Mouse (Mus musculus): Measurements from ENCODE around the gene Mapk8ip3. TPM values are rescaled to one million over a fixed set of nuclear protein-coding genes. Genes with fewer than 3 reads are reported as not detected.

The Mapk8ip3 gene
- total RNA-seq, 2 experiments from 2014 or later = 21.7 to 25.2 TPM

DNA sequence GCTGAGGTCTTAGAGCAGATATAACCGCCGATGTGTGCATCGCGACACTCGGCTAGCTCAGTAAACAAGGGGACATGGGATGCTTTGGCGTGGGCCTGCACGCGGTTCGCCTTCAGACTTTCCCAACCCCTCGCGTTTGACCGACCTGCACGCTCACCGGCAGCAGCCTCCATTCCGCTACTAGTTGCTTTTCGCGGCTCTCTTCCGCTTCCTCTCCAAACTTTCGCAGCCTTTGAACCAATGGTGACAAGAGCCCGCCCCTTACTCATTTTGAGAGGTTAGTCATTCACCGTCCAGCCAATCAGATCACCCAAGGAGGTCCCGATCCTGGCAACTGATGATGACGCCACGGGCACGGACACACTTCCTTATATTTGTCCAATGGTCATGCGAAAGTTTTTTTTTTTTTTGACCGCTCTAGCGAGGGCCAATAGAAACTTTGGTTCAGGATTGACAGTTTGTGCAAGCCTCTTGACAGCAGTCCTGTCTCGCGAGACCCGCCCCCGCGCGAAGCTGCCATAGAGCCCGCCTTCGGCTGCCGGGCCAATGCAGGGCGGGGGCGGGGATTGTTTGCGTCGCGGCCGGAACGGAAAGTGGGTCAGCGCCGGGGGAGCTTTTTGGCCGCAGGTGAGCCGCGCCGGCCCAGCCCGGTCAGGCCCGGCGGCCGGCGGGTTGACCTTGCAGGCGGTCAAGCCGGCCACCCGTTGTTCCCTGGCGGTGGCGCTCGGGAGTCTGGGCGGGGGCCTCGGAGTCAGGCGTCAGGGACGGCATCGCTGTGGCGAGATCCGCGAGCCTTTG is 50.4 kb downstream of the Mapk8ip3 start, which contains the start of the genes Nubp2 and Spsb3:
TSS of gene Nubp2 (minus strand) at position 216 of the 798 bp plus-strand sequence.
TSS of gene Spsb3 (plus strand) at position 510 of the 798 bp plus-strand sequence.
- ATAC-seq (replicated peaks; ENCODE audit: poor library complexity) = peak; percentile 90

DNA sequence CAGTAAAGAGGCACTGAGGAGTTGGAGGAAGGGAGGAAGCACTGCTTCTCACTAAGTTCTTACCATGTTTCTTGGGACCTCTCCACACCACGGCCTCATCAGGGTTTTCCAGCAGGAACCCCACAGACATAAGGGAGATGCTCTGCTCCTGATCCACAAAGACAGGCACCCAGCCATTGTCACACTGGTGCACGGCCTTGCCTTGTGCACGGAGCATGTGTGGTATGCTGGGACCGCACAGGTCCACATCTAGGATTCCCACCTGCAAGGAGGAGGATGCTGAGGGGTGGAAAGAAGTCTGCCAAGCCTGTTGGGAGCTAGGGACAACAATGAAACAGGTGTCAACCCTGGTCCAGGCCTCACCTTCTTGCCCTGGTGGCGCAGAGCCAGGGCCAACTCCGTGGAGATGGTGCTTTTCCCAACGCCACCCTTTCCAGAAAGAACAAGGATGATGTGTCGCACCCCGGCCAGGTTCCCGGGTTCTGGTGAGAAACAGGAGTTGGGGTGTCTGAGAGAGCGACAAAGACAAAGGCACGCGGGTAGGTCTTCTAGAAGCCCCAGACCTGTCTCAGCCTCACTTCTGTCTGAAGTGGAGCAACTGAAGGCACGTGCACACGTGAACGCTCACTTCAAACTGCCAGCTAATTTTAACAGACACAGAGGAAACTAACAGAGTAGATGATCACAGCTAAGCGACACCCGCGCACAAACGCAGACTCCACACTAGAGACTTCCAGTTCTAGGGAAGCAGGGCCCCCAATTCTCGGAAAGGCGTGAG is 51.2 kb downstream of the Mapk8ip3 start:
- no peak for ATAC-seq (replicated peaks; ENCODE audit: poor library complexity)

DNA sequence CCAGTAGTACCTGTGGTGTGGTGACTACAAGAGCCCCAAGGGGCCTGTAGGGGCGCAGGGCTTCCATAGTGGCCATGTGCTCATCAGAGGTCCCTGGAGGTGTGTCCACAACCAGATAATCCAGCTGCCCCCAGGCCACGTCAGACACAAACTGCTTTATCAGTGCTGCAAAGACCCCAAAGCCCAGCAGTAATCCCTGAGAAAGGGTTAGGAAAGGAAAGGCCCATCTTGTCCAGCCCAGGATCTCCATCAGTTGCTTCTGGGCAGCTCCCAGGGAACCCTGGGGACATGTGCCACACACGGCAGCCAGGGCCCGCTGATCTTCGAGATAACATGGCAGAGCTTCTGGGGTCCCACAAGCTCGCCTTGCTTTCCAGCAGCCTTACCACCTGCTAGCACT is 52.4 kb downstream of the Mapk8ip3 start:
- ATAC-seq (replicated peaks; ENCODE audit: poor library complexity) = no peak

DNA sequence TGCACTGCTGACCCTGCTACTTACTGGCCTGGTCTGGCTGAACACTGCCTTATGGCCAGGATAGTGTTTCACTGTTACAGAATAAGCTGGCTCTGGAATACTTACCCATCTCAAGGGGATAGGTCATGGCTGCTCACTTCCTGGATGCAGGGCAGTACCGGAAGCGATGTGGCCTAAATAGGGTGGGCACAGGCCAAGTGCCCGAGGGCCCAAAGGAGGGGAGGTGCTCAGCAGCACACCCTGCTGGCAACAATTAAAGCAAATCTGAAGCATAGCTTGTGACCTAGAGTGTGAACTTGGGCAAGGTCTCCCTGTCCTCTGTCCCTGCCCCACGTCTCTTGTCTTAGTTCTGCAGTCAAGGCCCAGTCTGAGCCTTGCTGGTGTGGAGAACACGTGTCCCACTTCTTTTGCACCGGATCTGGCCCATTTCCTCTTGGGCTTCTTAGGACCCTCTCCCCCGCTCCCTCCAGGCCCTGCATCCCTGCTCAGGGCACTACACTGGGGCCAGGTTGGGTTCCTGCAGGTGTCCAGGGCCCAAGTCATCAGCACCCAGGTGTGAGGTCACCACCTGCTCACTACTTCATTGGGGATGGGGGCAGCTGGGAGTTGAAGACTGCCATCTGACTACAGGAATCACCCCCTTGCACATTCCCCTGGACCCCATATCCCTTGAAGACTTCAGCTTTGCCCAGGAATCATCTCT is 54.9 kb downstream of the Mapk8ip3 start:
- peak; percentile 43 for ATAC-seq (replicated peaks; ENCODE audit: poor library complexity)

DNA sequence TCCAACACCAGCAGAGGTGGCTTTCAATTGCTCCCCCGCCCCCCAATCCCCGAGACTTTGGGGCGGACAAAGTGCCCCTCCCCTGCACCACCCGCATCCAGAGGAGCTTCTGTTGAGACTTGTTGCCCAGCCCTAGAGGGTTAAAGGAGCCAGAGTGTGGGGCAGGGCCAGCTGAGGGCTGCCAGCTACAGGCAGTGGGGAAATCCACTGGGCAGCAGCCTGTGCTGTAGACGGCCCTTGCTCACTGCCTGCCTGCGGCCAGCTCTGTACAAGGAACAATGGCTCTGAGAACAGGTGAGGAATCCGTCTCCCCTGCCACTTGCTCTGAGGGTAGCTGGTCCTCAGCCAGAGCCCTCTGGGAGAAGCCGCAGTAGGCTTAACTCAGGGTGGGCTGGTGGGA is 58.2 kb downstream of the Mapk8ip3 start:
- no peak for ATAC-seq (replicated peaks; ENCODE audit: poor library complexity)

DNA sequence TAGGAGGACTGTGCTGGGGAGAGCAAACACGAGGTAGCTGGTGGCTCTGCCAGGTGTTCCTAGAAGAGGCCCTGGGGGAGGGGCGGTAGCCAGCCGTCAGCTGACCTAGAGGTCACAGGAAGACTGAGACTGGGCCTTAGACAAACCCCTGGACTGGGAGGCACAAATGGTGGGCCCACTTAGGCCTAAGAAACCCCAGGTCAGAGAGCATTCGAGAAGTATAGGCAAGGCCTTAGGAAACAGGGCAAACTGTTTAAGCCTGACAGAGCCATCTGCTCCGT is 58.7 kb downstream of the Mapk8ip3 start:
- ATAC-seq (replicated peaks; ENCODE audit: poor library complexity) = no peak

DNA sequence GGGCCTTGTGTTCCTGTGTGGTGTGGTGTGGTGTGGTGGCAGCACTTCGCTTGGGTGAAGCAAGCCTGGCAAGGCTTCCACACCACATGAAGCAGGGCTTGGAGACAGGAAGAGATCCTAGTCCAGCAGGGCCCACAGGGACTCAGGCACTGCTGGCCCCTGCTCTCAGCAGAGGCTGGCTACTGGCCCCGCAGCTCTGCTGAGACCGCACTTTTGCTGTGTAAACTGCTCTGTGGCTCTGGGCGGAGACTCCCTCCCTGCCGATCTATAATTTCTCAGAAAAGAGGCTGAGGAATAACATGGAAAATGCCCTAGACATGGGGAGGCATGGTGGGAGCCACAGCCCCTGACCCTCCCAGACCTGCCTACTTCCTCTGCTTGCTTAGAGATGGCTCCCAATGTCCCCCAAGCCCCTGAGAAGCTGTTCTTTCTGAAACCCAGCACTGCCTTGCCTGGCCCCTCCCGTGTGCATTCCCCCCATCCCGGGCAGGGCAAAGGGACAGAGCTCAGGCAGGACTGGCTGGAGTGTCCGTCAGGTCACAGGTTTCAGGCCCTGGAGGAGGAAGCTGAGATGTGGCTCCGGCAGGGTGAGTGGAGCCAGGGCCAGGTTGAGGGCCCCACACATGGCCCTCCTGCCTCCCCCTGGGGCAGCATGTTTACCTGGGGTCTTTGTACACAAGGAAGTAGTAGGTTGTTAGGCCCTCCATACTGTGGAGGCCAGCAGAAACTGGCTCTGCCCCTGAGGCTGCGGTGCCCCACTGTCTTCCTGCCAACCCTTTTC is 59.3 kb downstream of the Mapk8ip3 start:
- no peak for ATAC-seq (replicated peaks; ENCODE audit: poor library complexity)

DNA sequence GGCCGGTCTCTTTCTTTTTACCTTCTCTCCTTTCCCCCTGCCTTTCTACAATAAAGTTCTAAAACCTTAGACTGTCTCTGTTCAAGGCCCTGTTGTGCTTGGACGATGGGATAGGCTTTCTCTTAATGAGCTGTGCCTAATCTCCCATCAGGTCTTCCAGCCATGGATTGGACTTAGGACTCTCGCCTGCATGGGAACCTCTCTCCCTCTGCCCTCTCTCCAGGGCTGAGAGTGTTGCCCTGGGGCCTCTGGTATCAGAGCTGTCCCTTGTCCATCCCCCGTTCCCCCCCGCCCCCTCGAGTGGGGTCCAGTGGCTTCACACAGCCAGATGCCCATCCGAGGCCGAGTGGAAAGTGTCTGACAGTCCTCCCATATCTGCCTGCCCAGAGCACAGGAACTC is 61.8 kb downstream of the Mapk8ip3 start:
- ATAC-seq (replicated peaks; ENCODE audit: poor library complexity) = no peak

DNA sequence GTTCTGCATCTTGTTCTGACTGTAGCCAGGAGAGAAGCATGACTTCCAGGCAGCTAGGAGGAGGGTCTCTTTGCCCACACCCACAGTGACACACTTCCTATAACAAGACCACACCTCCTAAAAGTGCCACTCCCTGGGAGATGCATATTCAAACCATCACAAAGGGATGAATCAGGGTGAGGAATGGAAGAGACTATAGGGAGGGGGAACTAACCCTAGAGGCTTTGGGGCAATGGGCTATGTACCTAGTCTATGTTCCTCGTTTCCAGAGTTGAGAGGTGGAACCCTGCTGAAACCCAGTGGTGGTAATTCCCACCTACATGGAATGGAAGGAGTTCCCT is 62.4 kb downstream of the Mapk8ip3 start:
- ATAC-seq (replicated peaks; ENCODE audit: poor library complexity) = no peak

DNA sequence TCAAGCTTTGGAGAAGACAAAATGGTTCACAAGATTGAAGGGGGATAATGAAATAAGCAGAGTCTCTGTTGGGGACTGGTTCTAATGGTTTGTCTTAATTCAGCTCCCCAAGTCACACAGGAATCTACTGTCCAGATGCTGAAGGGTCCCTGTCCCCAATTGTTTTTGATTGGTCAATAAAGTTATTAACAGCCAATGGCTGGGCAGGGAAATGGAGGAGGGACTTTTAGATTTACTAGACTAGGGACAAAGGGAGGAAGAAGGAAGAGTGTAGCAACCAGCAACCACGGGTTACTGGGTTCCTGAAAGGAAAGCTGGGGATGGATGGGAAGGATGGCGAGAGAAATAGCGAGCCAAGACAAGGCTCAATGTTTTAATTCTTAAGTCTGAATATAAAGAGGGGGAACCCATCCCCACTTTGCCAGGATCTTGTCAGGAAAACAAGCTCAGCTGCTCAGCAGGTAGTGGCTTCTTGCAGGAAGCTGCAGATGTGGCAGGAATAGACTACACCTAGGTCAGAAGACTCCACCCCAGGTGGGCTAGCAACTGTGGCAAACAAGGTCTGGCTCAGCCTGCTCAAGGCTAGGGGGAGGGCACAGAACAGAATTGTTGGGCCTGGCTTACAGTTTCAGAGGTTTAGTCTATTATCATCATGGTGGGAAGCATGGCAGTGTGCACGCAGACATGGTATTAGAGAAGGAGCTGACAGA is 62.9 kb downstream of the Mapk8ip3 start:
- no peak for ATAC-seq (replicated peaks; ENCODE audit: poor library complexity)

DNA sequence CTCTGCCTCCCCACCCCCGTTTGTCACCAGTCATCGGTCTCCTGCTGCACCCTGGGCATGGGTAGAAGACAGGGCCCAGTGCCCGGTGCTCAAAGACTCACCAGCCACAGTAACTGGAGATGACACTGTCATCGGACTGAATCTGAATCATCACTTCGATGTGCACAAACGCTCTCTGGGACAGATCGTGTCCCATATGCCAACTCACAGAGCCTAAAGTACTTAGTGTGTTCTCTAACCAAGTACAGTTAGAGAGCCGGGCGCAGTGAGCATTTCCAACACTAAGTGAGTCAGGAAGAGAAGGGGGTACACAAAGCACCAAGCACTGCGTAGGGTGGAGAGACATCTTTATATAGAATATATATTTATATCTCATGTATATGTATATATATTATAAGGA is 68.9 kb downstream of the Mapk8ip3 start:
- no peak for ATAC-seq (replicated peaks; ENCODE audit: poor library complexity)

DNA sequence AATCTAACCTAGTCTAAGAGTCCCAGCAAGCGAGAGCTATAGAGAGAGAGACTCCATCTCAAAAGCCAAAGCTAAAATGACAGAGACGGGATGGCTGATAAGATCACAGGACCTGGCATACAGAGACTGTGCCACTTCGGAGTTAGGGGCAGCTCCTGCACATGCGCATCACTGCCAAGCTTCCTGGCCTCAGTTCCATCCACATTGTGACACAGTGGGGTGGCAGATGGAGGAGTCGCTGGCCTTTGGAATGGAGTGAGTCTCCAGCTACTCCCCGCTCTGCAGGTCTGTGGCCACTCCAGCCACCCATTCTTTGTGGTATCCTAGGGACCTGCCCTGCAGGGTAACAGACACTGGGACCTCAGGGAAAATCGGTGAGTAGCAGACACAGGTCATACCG is 71.0 kb downstream of the Mapk8ip3 start, which contains the start of gene Igfals:
TSS of gene Igfals (plus strand) at position 222 of the 400 bp plus-strand sequence.
- ATAC-seq (replicated peaks; ENCODE audit: poor library complexity) = no peak

DNA sequence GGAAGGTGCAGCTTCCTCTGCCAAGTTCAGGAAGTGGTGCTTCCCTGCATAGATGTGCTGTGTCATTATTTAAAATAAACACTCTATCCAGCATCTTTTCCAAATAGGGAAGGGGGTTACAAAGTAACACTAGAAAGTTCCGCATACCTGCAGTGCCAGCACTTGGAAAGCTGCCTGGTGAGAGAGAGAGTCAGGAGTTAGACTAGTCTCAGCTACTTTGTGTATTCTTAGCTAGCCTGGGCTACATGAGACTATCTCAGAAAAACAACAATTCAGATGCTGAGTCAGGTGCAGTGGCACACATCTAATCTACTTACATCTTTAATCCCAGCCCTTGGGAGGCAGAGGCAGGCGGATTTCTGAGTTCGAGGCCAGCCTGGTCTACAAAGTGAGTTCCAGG is 75.0 kb downstream of the Mapk8ip3 start:
- ATAC-seq (replicated peaks; ENCODE audit: poor library complexity) = no peak

DNA sequence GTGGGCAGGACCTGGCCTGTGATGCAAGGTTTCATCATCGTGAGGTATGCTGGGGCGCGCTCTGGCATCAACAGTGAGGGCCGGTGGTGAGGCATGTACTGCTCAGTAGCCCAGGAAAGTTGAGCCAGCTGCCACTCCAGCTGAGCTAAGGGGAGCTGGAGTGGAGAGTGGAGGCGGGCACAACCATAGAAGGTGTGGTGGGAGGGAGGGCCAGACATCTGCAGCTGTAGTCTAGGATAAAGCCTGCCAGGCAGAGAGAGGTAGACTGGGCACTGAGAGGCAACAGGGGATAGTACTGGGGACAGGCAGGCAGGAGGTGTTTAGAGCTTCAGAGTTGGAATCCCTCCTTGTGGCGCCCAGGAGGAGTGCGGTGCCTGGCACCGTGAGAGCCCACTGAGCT is 76.7 kb downstream of the Mapk8ip3 start:
- peak; percentile 64 for ATAC-seq (replicated peaks; ENCODE audit: poor library complexity)

DNA sequence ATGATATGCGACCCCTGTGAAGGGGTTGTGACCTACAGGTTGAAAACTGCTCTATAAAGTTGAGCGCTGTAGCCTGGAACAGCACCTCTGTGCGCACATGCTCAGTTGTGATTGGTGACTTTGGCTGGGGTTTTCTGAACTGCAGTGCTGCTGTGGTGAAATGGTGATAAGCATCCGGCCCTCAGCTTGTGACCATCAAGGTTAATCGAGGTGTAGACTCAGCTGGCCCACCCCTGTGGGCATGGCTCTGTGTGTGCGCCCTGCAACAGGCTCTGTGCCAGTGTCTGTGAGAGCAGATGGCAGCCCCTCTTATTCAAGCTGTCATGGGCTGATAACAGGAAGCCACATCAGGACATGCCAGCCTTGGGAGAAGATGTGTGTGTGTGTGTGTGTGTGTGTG is 77.8 kb downstream of the Mapk8ip3 start:
- peak; percentile 95 for ATAC-seq (replicated peaks; ENCODE audit: poor library complexity)

DNA sequence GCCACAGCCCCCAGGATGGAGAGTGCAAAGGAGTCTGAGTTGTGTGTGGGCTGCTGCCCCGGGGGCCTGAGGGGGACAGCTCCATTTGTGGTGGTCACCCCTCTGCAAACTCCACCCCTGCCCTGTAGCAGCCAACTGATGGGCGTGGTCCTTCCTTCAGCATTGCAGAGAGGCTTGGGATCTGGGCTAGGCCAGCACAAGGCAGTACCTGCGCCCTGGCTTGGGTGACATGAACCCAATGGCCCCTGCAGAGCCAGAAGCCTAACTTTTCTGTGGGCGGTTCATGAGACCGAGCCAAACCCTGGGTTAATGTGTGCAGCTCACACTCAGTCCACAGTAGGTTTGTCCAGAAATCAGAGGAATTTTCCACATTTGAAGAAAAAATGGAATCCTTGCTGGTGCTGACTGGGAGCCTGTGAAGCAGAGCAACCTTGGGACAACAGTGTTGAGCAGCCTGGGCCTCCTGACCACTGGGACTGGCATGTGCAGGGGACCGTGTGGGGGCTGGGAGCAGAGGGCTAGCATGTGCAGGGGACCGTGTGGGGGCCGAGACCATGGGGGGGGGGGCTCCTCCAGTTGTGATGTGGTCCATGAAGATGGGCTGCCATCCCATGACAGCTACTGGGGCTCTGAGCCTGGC is 78.8 kb downstream of the Mapk8ip3 start:
- ATAC-seq (replicated peaks; ENCODE audit: poor library complexity) = no peak

DNA sequence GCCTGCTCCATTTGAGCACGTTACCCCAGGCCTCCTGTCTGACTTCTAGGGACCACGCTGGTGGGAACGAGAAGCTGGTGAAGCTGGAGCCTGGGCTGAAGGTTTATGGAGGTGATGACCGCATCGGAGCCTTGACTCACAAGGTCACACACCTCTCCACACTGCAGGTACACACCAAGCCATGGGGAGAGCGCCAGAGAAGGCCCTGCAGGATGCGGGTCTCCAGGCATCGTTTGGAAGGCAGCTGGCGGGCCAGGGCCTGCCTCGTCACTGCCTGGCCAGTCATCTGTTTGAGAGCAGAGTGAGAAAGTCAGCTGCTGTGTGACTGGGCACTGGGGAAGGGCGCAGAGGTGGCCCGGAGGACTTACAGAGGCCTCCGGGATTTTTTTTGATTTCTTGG is 80.2 kb downstream of the Mapk8ip3 start:
- no peak for ATAC-seq (replicated peaks; ENCODE audit: poor library complexity)

DNA sequence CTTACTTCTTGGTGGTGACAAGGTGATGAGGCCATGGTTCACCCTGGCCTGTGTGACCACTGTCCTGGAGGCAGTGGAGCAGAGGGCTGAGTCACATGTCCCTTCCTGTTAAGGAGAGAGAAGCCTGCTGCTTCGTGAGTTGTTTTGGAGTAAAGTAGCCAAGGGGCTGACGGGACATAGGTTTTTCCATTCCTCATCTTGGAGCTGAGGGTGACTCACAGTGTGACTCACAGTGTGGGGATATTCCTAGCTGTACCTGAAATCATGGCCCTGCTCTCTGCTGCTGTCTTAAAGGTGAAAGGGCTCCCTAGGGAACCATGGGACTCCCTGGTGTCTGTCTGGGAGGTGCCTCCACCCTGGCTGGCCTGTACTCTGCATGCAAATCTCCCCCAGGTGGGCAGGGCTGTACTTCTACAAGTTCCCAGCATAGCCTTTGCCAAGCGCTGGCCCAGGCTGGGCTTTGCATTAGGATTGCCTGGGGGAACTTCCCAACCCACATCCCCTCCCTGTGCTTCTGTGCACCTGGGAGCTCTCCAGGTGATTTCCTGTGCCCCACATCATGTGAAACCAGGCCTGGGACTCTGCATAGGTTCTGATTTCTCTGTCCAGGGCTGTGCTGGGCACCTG is 80.8 kb downstream of the Mapk8ip3 start:
- no peak for ATAC-seq (replicated peaks; ENCODE audit: poor library complexity)

DNA sequence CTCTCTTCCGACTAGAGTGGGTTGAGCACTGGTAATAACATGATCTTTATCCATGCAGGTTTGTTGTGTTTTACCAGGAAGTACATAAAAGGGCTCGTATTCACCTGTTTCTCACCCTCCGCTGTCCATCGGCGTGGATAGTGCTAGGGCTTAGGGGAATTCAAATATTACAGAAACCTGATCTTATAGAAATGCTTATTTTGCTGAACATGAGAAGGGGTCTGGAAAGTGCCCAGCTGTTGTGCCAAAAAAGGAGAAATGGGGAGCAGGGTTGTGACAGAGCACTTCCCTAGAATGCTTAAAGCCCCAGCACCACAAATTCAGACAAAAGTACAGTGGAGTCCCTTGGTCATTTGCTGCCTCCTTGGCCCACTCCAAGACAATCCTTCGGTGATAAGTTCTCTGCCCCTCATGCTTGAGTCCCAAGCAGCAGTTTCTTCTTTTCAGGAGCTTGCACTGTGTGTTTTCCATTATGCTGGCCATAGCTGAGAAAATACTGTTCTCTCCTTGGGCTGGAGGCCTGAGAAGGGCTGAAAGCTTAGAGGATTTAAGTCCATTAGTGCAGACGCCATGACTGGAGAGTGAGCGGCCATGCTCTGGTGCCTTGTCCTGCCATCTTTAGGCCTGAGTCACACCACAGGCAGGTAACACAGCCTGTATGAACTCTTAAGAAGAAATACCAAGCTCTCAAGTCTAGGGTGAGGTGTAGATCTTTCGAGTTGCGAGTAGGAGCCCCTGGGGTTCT is 85.2 kb downstream of the Mapk8ip3 start:
- no peak for ATAC-seq (replicated peaks; ENCODE audit: poor library complexity)

All from megakaryocyte progenitor cell, adult 5-6 weeks (primary cell).